Mouse (Mus musculus) cerebellum, adult 2 months (tissue): ENCODE measurements around the gene Actr10.

Experiments
- CTCF ChIP-seq: fragments of 200-500 bp; IDR thresholded peaks from 2 replicates; pipeline ENCODE4 v1.5.1; 2011; ENCODE audit warnings: low read depth, mild to moderate bottlenecking, control low read depth, low read length, moderate library complexity, borderline replicate concordance; ENCODE audit not compliant: insufficient read depth
- POLR2A ChIP-seq: fragments of 200-500 bp; IDR thresholded peaks from 2 replicates; pipeline ENCODE4 v1.6.1; 2011; ENCODE audit warnings: low read length, control low read depth, borderline replicate concordance; ENCODE audit not compliant: insufficient read depth

GRCm38 (mm10) chr12:70904471-70904870 is 33.2 kb upstream of the Actr10 start:
- TF ChIP-seq POLR2A (no peak), CTCF (no peak)
